Mouse (Mus musculus) cerebellum, adult 18-20 months (tissue): Measurements from ENCODE around the gene Fap.

Experiments used
- DNase-seq, 2 experiments: peaks; one replicate each; pipeline ENCODE4 v3.0.0; 2021

Fap gene

GRCm38 (mm10) chr2:62573753-62574159 lies at the start of gene Fap:
Gene Fap, minus strand, starts transcription at chr2:62574075.
- DNase-seq, result no peak

GRCm38 (mm10) chr2:62623024-62623441 lies 49.2 kb upstream of the Fap start:
- DNase-seq, result no peak

- DNase-seq, result no peak
Measured at GRCm38 (mm10) chr2:62619679-62620078, 45.8 kb upstream of the Fap start.

DNA sequence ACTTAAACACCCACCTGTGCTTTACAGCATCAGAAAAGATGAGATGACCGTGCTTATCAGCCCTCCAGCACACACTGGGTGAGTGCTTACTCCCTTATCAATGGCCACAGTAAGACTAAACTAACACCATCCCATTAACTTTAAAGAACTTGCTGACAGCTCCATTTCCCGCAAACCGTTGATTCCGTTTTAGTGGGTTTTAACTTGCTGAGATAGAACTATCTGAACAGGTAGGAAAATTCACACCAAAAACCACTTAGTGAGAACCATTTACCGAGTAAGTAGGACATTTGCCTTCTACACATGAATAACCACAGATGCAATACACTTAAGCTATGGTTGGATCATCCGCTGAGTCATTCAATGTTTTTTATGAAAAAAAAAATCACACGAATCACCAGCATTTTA lies 45.1 kb upstream of the Fap start:
- DNase-seq, result no peak

DNA sequence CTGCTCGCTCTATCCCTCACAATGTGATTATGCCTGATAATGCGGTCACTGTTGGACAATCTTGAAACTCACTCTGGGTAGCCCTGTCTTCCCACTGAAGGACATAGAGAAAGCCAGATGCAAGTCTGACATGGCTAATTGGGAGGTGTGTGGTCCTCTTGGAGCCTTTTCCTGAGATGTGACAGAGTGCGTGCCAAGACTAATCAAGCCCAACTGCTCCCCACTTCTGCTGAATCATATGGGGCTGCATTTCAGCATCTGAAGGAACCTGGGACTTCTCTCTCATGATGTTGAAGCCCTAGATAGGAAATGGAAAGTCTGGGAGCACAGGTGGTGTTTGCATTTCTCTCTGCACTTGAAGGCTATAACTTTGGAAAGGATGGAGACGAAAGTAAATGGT lies 39.3 kb upstream of the Fap start:
- no peak for DNase-seq

DNA sequence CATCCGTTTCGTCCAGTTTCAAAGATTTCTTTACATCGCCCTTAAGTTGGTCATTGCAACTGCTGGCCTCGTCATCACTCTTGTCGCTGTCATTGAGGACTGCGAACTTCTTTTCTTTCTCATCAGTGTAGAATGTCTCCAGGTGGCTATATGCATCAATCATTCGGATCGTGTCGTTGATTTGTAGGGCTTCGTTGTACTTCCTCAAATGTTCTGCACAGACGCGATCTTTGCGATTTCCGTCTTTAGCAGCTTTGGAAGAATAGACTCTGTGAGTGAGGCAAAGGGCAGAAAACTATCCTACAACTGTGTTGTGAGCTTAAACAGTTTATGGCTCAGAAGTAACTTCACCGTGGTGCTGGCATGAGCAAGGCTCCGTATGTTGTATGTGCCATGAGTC lies 32.3 kb upstream of the Fap start:
- no peak for DNase-seq

- no peak for DNase-seq
Measured at GRCm38 (mm10) chr2:62603530-62603929, 29.7 kb upstream of the Fap start.

GRCm38 (mm10) chr2:62596586-62596985 lies 22.7 kb upstream of the Fap start:
- DNase-seq, result no peak

DNA sequence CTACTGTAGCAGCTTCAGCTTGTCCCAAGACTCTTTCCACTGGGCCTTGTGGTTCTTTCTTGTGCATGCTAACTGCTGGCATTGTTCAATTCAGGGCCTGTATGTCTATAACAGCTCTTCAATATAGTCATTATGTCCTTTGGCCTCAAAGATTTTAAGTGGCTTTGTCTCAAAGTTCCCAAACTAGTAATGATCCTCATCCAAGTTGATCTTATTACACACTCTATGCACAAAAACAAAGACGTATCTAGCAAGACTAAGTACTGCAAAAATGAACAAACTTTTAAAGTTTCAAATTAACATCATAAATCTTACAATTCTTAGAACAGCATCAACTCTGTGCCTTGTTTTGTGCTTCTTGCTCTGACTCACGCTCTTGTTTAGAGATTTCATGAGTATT lies 20.6 kb upstream of the Fap start:
- DNase-seq, result no peak

DNA sequence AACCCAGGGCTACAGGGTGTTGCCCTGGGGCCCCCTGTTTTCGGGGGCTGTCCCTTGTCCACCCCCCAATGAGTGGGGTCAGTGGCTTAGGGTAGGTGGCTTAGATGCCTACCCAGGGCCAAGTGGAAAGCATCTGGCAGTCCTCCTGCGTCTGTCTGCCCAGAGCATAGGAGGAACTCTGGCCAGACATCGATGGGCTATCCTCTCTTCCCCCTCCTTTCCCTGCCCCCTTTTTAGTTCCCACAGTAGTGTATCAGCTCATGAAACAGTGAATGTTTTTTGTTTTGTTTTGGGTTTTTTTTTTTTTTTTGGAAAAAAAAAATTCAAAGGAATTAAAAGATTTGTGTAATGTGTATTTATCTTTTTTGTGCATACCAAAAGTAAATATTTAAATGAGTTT lies 17.7 kb upstream of the Fap start:
- no peak for DNase-seq

DNA sequence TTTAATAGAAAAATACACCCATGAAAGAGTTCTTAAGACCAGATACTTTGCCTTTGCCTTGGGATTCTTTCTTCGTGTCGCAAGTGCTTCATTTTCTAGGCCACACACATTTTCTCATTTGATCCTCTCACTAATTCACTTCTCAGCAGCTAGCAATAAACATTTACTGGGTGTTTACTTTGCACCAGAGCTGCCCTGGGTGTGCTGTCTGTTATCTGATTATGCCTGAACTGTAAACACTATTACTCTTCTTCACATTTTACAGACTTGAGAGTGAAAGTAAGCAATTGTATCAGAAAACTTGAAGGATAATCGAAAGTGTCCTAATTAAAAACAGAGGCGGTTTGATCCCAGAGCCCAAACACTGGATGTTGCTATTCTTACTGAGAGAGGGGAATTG lies 15.5 kb upstream of the Fap start:
- DNase-seq, result no peak

DNA sequence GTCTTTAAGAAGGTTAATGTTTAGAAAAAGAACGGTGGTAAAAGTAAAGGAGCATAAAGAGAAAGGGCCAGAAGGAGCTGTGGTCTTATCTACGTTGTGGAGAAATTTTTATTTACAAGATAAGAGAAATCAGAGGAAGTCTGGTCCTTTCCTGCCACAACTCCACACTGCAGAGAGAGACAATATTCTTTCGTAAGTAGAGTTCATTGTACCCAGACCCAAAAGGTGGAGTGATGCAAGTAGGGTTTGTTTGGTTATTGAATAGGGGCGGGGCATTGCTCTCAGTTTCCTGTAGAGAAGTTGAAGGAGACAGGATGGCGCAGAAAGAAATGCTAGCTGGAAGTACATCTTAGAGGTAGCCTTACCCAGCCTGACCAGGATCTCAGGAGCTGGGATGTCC lies 11.9 kb upstream of the Fap start:
- no peak for DNase-seq

GRCm38 (mm10) chr2:62574962-62575361 lies 1.1 kb upstream of the Fap start:
- no peak for DNase-seq

DNA sequence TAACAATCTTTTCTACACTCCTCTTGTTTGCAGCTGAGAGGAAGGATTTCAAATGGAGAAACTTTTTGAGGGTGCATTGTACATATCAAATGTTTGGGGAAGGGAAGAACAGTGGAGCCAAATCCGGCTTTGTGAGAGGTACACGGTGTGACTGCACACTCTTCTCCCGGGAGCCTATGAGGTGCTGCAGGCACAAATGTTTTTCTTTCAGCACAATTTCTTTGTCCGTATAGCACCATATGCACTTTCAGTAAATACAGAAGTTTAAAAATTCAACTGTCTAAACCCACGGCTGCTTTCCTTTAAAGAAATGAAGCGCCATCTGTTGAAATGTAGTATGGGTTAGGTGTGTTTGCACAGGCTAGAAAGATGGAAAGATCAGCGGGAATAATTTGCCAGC lies 375 bp upstream of the Fap start:
- no peak for DNase-seq

- no peak for DNase-seq
Measured at GRCm38 (mm10) chr2:62573099-62573752, 649 bp downstream of the Fap start.

GRCm38 (mm10) chr2:62564687-62565086 lies 9.2 kb downstream of the Fap start:
- no peak for DNase-seq

GRCm38 (mm10) chr2:62562661-62563485 lies 11.0 kb downstream of the Fap start:
- no peak for DNase-seq

DNA sequence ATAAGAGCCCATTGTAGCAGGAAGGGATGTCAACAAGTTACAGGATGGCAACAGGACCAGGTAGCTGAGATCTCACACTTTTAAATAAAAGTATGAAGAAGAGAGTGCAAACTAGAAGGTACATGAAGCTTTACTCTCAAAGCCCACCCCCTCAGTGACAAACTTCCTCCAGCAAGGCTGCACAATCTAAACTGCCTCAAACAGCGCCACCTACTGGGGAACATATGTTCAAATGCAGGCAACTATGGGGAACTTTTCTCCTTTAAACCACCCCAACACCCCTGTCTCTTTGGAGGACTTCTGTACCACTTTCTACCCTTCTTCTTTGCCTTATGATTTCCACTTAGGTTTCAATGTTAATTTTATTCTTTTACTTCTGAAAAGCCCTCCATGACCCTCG lies 16.5 kb downstream of the Fap start:
- DNase-seq, result no peak

GRCm38 (mm10) chr2:62556349-62556748 lies 17.5 kb downstream of the Fap start:
- DNase-seq, result no peak

DNA sequence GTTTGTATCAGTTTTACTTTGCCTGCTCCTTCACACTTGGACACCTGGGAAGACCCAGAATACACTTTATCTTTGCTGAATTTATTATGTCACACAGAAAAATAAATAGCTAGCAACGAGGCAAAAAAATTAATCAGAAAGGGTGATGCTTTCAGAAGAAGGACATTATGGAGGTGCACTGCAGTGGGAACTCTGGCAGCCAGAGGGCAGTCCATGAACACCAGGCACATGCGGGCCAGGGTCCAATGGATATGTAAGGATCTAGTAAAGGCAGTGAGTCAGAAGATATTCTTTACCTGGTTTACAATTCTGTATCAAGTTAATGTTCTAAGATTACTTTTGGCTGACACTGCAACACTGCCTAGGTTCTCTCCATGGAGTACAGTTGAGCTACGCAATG lies 24.2 kb downstream of the Fap start:
- DNase-seq, result no peak

- no peak for DNase-seq
Measured at GRCm38 (mm10) chr2:62549131-62549530, 24.7 kb downstream of the Fap start.

GRCm38 (mm10) chr2:62548104-62548503 lies 25.8 kb downstream of the Fap start:
- DNase-seq, result no peak

DNA sequence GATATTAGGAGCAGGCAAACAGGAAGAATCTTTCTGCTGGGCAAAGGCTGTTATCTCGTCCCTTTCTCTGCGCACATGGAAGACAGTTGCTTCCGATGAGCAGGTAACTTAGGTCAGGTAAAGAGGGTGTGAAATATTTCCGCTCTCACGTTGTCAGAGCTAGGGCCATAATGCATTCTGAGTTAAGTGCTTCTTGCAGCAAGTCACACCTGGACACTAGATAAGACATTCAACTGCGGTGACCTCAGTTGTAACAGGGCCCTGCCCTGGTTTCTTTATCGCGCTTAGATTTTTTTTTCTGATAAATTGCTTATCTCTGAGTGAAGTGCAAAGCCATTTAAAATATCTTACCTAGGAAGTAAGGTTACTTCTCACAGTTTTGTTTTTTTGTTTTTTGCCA lies 38.4 kb downstream of the Fap start:
- no peak for DNase-seq

GRCm38 (mm10) chr2:62531065-62531464 lies 42.8 kb downstream of the Fap start:
- no peak for DNase-seq

DNA sequence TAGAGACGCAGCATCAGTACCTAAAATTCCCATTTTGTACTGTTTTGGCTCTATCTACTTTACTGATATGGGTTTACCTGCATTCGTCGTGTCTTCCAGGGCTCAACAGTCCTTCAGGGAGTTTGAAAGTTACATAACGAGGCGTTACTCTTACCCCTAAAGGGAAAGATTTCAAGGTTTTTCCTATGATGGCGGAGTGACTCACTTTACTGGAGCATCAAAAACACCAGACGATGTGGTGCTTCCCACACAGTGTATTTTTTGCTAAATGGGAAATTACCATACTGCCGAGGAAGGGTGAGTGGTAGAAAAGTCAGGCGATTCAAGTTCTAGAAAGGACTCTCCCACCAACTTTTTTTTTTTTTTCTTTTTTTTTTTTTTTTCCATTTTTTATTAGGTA lies 47.5 kb downstream of the Fap start:
- no peak for DNase-seq
